Mouse (Mus musculus) spleen, embryonic (tissue): ENCODE results near the gene Ccdc184.

Experiments used
- CTCF ChIA-PET: fragments of 350-600 bp; sonication (Branson Sonifier 250); formaldehyde crosslinking; loops from one replicate; lab custom pipeline; 2022; lab: Charles Lee

Gene Ccdc184

GRCm38 (mm10) chr15:98213336-98213870 lies 46.4 kb downstream of the Ccdc184 start:
- CTCF ChIA-PET, result no interaction called here

- CTCF ChIA-PET, result interaction anchor here (0.6 kb wide), 1 partner anchor 13 kb away, joined by 10 read pairs; no protein-coding TSS in a partner anchor
Measured at GRCm38 (mm10) chr15:98214130-98214529, 47.2 kb downstream of the Ccdc184 start.
